Mouse (Mus musculus): ENCODE measurements around the gene Fer1l4. TPM values are rescaled to one million over a fixed set of nuclear protein-coding genes. Genes with fewer than 3 reads are reported as not detected.

The Fer1l4 gene
- polyA plus RNA-seq, 1 experiment = not detected

DNA sequence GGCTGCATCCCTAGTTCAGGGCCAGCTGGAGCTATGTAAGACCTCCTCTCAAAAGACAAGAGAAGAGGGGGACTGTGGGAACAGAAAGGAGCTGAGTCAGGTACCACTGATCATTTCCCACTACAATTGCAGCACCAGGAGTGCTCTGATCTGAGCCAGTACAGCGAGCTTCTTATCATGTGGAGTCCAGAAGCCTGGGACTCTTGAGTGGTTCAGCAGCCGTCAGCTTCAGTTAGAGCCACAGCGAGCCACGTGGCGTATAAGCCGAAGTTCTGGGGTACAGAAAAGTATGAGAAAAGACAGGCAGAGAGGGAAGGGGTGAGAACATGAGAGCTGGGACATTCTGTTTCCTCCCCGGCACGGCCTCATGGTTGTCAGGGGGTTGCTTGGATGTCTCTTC is 31.5 kb downstream of the Fer1l4 start:
- WGBS = 81% methylated on average over 8 of the region's 8 CpGs
- Histone ChIP-seq H3K27me3 (ENCODE audit: control insufficient read depth, insufficient read depth, low read length) (no peaks in the 10 kb centered on the region), H3K4me3 (ENCODE audit: extremely low read depth, insufficient read depth, insufficient read length) (no peak overlapping the region), H3K4me1 (ENCODE audit: control insufficient read depth, insufficient read depth, insufficient read length) (no peaks in the 10 kb centered on the region), H3K27ac (ENCODE audit: insufficient read depth, low read length) (no peak overlapping the region), H3K36me3 (ENCODE audit: control insufficient read depth, insufficient read depth, low read length) (peaks cover 12% of the 10 kb centered on the region)
- no peak for TF ChIP-seq CTCF (IDR thresholded peaks at IDR 0.05; ENCODE audit: extremely low read depth, insufficient read depth, insufficient read length, insufficient replicate concordance)
- no peak for TF ChIP-seq POLR2A (IDR thresholded peaks at IDR 0.05; ENCODE audit: low read depth, low read length)
- no peak for DNase-seq (ENCODE audit: low read depth in 1 of 2, low spot score in 2 of 2)

DNA sequence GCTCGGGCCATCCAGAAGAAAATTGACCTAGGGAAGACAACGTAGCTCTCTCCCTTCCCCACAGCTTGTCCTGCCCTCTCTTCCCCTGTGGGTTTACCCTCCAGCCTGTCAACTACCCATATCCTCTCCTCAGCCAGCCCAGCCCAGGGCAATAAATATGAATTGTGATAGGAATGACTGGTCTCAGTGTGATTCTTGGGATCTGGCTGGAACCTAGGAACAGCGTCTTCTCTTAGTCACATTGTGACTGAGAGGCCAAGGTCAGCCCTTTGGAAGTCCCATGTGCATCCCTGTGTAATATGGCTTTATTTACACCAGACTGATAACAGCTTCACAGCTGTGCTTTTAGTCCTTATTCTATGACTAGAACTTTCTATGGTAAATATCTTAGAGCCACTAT is 34.6 kb downstream of the Fer1l4 start:
- DNase-seq (ENCODE audit: low read depth in 1 of 2, low spot score in 2 of 2) = no peak
- WGBS = 94% methylated on average over 3 of the region's 3 CpGs
- no peak overlapping the region for H3K27ac ChIP-seq (ENCODE audit: insufficient read depth, low read length)
- TF ChIP-seq CTCF (IDR thresholded peaks at IDR 0.05; ENCODE audit: extremely low read depth, insufficient read depth, insufficient read length, insufficient replicate concordance) = no peak
- no peak for TF ChIP-seq POLR2A (IDR thresholded peaks at IDR 0.05; ENCODE audit: low read depth, low read length)
- H3K4me3 ChIP-seq (ENCODE audit: extremely low read depth, insufficient read depth, insufficient read length) = no peak overlapping the region
- no peaks in the 10 kb centered on the region for H3K4me1 ChIP-seq (ENCODE audit: control insufficient read depth, insufficient read depth, insufficient read length)
- H3K36me3 ChIP-seq (ENCODE audit: control insufficient read depth, insufficient read depth, low read length) = peaks cover 33% of the 10 kb centered on the region
- no peaks in the 10 kb centered on the region for H3K27me3 ChIP-seq (ENCODE audit: control insufficient read depth, insufficient read depth, low read length)

DNA sequence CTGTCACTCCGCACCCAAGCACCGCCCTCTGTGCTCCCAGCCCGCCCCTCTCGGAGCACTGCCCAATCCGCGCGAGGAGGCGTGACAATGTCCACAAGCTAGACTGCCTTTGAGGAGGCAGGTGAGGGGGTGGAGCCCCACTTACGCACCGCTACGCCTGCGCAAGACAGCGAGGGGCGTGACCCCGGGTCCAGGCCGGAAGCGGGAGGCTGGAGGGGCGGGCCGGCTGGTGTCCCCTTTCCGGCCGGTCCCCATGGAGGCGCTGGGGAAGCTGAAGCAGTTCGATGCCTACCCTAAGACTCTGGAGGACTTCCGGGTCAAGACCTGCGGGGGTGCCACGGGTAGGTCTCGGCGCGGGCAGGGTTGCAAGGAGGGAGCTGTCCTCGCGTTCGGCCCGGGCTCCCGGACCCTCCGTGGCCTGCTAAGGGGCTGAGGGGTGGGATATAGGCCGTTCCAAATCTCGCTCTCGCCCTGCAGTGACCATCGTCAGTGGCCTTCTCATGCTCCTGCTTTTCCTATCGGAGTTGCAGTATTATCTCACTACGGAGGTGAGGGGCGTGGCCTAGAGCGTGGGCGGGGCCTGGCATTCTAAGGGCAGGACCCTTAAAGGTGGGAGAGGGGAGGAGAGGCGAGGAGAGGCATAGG is 44.7 kb downstream of the Fer1l4 start, which contains the start of the genes 6430550D23Rik and Ergic3:
6430550D23Rik (minus strand) TSS at position 90 of the 645 bp plus-strand sequence.
Ergic3 (plus strand) TSS at position 158 of the 645 bp plus-strand sequence.
- Histone ChIP-seq H3K27ac (ENCODE audit: insufficient read depth, low read length) (peak within 1 kb of the TSS; percentile 55), H3K27me3 (ENCODE audit: control insufficient read depth, insufficient read depth, low read length) (no peaks in the 10 kb centered on the region), H3K4me3 (ENCODE audit: extremely low read depth, insufficient read depth, insufficient read length) (peak within 1 kb of the TSS; percentile 79), H3K36me3 (ENCODE audit: control insufficient read depth, insufficient read depth, low read length) (peaks cover 16% of the 10 kb centered on the region), H3K4me1 (ENCODE audit: control insufficient read depth, insufficient read depth, insufficient read length) (peaks cover 5% of the 10 kb centered on the region; the same call in 1 of the 2 replicates)
- TF ChIP-seq POLR2A (IDR thresholded peaks at IDR 0.05; ENCODE audit: low read depth, low read length) = no peak
- TF ChIP-seq CTCF (IDR thresholded peaks at IDR 0.05; ENCODE audit: extremely low read depth, insufficient read depth, insufficient read length, insufficient replicate concordance) = no peak
- WGBS = under 1% methylated on average over 45 of the region's 45 CpGs
- peak; percentile 94 to 99 for DNase-seq (ENCODE audit: low read depth in 1 of 2, low spot score in 2 of 2)

DNA sequence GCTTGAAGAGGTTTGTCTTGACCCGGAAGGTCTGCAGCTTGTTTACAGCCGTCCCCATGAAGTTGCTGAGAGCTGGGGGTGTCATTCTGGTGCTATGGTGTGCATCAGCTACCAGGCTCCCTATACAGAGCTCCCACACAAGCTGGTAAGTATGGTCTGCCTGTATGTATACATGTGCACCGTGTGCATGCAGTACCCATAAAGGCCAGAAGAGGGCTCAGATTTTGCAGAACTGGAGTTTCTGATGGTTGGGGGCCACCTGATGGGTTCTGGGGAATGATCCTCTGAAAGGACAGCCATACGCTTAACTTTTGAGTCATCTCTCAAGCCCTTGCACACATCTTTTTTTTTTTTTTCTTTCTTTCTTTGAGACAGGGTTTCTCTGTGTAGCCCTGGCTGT is 47.4 kb downstream of the Fer1l4 start:
- Histone ChIP-seq H3K27ac (ENCODE audit: insufficient read depth, low read length) (no peak overlapping the region), H3K27me3 (ENCODE audit: control insufficient read depth, insufficient read depth, low read length) (no peaks in the 10 kb centered on the region), H3K36me3 (ENCODE audit: control insufficient read depth, insufficient read depth, low read length) (peaks cover 3% of the 10 kb centered on the region; the same call in 1 of the 2 replicates), H3K4me3 (ENCODE audit: extremely low read depth, insufficient read depth, insufficient read length) (no peak overlapping the region), H3K4me1 (ENCODE audit: control insufficient read depth, insufficient read depth, insufficient read length) (peaks cover 5% of the 10 kb centered on the region; the same call in 1 of the 2 replicates)
- DNase-seq (ENCODE audit: low read depth in 1 of 2, low spot score in 2 of 2) = no peak
- WGBS = 95% methylated on average over 4 of the region's 4 CpGs
- TF ChIP-seq POLR2A (IDR thresholded peaks at IDR 0.05; ENCODE audit: low read depth, low read length) (no peak), CTCF (IDR thresholded peaks at IDR 0.05; ENCODE audit: extremely low read depth, insufficient read depth, insufficient read length, insufficient replicate concordance) (no peak)

DNA sequence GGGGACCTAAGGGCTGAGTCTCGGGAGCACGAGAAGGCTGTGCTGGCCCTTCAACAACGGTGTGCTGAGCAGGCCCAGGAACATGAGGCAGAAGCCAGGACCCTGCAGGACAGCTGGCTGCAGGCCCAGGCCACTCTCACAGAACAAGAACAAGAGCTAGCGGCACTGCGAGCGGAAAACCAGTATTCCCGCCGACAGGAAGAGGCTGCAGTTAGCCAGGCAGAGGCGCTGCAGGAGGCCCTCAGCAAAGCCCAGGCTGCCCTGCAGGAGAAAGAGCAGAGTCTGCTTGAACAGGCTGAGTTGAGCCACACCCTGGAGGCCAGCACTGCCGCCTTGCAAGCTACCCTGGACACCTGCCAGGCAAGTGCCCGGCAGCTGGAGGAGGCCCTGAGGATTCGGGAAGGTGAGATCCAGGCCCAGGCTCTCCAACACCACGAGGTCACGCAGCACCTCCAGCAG is 60.9 kb downstream of the Fer1l4 start:
- no peak for DNase-seq (ENCODE audit: low read depth in 1 of 2, low spot score in 2 of 2)
- H3K27ac ChIP-seq (ENCODE audit: insufficient read depth, low read length) = no peak overlapping the region
- no peak overlapping the region for H3K4me3 ChIP-seq (ENCODE audit: extremely low read depth, insufficient read depth, insufficient read length)
- peaks cover 61% of the 10 kb centered on the region for H3K36me3 ChIP-seq (ENCODE audit: control insufficient read depth, insufficient read depth, low read length)
- WGBS = 88% methylated on average over 14 of the region's 14 CpGs
- no peaks in the 10 kb centered on the region for H3K27me3 ChIP-seq (ENCODE audit: control insufficient read depth, insufficient read depth, low read length)
- TF ChIP-seq POLR2A (IDR thresholded peaks at IDR 0.05; ENCODE audit: low read depth, low read length) (no peak), CTCF (IDR thresholded peaks at IDR 0.05; ENCODE audit: extremely low read depth, insufficient read depth, insufficient read length, insufficient replicate concordance) (no peak)
- H3K4me1 ChIP-seq (ENCODE audit: control insufficient read depth, insufficient read depth, insufficient read length) = no peaks in the 10 kb centered on the region

DNA sequence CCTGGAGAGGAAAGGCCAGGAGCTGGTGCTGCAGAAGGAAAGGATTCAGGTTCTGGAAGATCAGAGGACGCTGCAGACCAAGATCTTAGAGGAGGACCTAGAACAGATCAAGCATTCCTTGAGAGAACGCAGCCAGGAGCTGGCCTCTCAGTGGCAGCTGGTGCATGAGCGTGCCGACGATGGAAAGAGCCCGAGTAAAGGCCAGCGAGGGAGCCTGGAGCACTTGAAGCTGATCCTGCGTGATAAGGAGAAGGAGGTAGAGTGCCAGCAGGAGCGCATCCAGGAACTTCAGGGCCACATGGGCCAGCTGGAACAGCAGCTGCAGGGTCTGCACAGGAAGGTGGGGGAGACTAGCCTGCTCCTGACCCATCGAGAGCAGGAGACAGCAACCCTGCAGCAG is 61.6 kb downstream of the Fer1l4 start:
- no peak for DNase-seq (ENCODE audit: low read depth in 1 of 2, low spot score in 2 of 2)
- H3K4me1 ChIP-seq (ENCODE audit: control insufficient read depth, insufficient read depth, insufficient read length) = no peaks in the 10 kb centered on the region
- WGBS = 93% methylated on average over 10 of the region's 10 CpGs
- H3K27ac ChIP-seq (ENCODE audit: insufficient read depth, low read length) = no peak overlapping the region
- H3K27me3 ChIP-seq (ENCODE audit: control insufficient read depth, insufficient read depth, low read length) = no peaks in the 10 kb centered on the region
- no peak for TF ChIP-seq CTCF (IDR thresholded peaks at IDR 0.05; ENCODE audit: extremely low read depth, insufficient read depth, insufficient read length, insufficient replicate concordance)
- TF ChIP-seq POLR2A (IDR thresholded peaks at IDR 0.05; ENCODE audit: low read depth, low read length) = no peak
- peaks cover 56% of the 10 kb centered on the region for H3K36me3 ChIP-seq (ENCODE audit: control insufficient read depth, insufficient read depth, low read length)
- H3K4me3 ChIP-seq (ENCODE audit: extremely low read depth, insufficient read depth, insufficient read length) = no peak overlapping the region

DNA sequence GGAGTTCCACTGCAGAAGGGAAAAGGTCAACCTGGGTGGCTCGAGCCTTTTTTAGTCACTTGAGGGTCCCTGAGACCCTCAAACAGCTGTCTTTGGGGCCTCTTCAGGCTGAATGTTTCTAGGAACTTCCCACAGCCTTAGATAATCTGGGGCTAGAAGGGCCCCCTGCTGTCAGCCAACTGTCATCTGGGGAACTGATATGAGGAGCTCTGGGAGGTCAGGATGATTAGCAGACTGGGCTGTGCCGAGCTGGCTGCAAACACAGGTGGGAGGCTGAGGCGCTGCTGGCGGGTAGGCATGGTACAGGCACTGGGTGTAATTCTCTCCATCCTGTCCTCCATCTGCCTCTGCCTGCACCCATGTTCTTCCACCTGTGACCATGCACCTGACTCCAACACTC is 63.7 kb downstream of the Fer1l4 start:
- Histone ChIP-seq H3K27me3 (ENCODE audit: control insufficient read depth, insufficient read depth, low read length) (no peaks in the 10 kb centered on the region), H3K27ac (ENCODE audit: insufficient read depth, low read length) (no peak overlapping the region), H3K4me1 (ENCODE audit: control insufficient read depth, insufficient read depth, insufficient read length) (no peaks in the 10 kb centered on the region), H3K4me3 (ENCODE audit: extremely low read depth, insufficient read depth, insufficient read length) (no peak overlapping the region), H3K36me3 (ENCODE audit: control insufficient read depth, insufficient read depth, low read length) (peaks cover 58% of the 10 kb centered on the region)
- DNase-seq (ENCODE audit: low read depth in 1 of 2, low spot score in 2 of 2) = no peak
- TF ChIP-seq CTCF (IDR thresholded peaks at IDR 0.05; ENCODE audit: extremely low read depth, insufficient read depth, insufficient read length, insufficient replicate concordance) (no peak), POLR2A (IDR thresholded peaks at IDR 0.05; ENCODE audit: low read depth, low read length) (no peak)
- 88% methylated on average over 4 of the region's 4 CpGs for WGBS
